Mouse (Mus musculus): ENCODE measurements at regions not wholly inside any gene's neighbourhood (a gene's known extent, or its start where the extent isn't known, plus 50 kb on each side); places are given as distances from the start of the nearest gene placed in this dataset.

- DNase-seq (ENCODE audit: low spot score): no peak
Measured at GRCm38 (mm10) chr16:93392024-93392675, 211.7 kb downstream of the Setd4 start.

GRCm38 (mm10) chr16:93387578-93388116 is 216.2 kb downstream of the Setd4 start:
- DNase-seq (ENCODE audit: low spot score): no peak

GRCm38 (mm10) chr16:93384039-93384537 is 219.8 kb downstream of the Setd4 start:
- DNase-seq (ENCODE audit: low spot score): no peak

- no peak for DNase-seq (ENCODE audit: low spot score)
Measured at GRCm38 (mm10) chr16:93382945-93383344, 220.9 kb downstream of the Setd4 start.

- DNase-seq (ENCODE audit: low spot score): no peak
Measured at GRCm38 (mm10) chr16:93380717-93381671, 222.9 kb downstream of the Setd4 start.

- no peak for DNase-seq (ENCODE audit: low spot score)
Measured at GRCm38 (mm10) chr16:93380117-93380516, 223.7 kb downstream of the Setd4 start.

GRCm38 (mm10) chr16:93379611-93380010 is 224.3 kb downstream of the Setd4 start:
- no peak for DNase-seq (ENCODE audit: low spot score)

- DNase-seq (ENCODE audit: low spot score): no peak
Measured at GRCm38 (mm10) chr16:93374669-93375068, 229.2 kb downstream of the Setd4 start.

GRCm38 (mm10) chr16:93369766-93370146 is 234.1 kb downstream of the Setd4 start:
- DNase-seq (ENCODE audit: low spot score): no peak

- DNase-seq (ENCODE audit: low spot score): no peak
Measured at GRCm38 (mm10) chr16:93368824-93369765, 234.8 kb downstream of the Setd4 start.

- DNase-seq (ENCODE audit: low spot score): no peak
Measured at GRCm38 (mm10) chr16:93367995-93368394, 235.9 kb downstream of the Setd4 start.

- DNase-seq (ENCODE audit: low spot score): no peak
Measured at GRCm38 (mm10) chr16:93367246-93367805, 236.5 kb downstream of the Setd4 start.

GRCm38 (mm10) chr16:93366383-93366941 is 237.4 kb downstream of the Setd4 start:
- DNase-seq (ENCODE audit: low spot score): no peak

GRCm38 (mm10) chr16:93365236-93365951 is 238.5 kb downstream of the Setd4 start:
- DNase-seq (ENCODE audit: low spot score): no peak

- no peak for DNase-seq (ENCODE audit: low spot score)
Measured at GRCm38 (mm10) chr16:93359772-93360171, 244.1 kb downstream of the Setd4 start.

GRCm38 (mm10) chr16:93358613-93359012 is 245.2 kb downstream of the Setd4 start:
- no peak for DNase-seq (ENCODE audit: low spot score)

- DNase-seq (ENCODE audit: low spot score): no peak
Measured at GRCm38 (mm10) chr16:93358166-93358565, 245.7 kb downstream of the Setd4 start.

GRCm38 (mm10) chr16:93355204-93355899 is 248.5 kb downstream of the Setd4 start:
- no peak for DNase-seq (ENCODE audit: low spot score)

GRCm38 (mm10) chr16:93353971-93354370 is 249.9 kb downstream of the Setd4 start:
- no peak for DNase-seq (ENCODE audit: low spot score)

Measured in heart, adult 8-10 months (tissue).